Mouse (Mus musculus): ENCODE measurements around the gene Fmnl3.

DNA sequence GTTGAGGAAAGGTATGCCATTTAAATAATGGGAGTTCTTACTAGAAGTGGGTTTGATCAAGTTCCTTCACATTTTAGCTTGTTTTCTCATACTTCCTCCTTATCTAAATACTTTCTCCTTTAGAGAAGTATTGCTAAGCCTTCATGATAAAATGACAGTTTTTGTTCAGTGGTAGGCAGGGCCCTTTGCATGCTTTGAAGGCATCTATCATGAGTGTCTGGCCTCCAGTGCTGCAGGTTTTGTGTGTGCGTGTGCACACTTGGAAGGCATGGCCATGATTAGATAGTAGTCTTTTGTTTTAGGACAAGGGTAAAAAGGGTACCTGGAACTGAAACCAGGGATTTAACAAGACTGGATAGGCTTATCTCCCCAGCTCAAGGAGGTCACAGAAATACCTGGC is 26.2 kb upstream of the Fmnl3 start:
- TF ChIP-seq CTCF (IDR thresholded peaks at IDR 0.05; ENCODE audit: insufficient read depth, low read depth, low read length) (no peak), POLR2A (IDR thresholded peaks at IDR 0.05; ENCODE audit: insufficient read depth, low read depth, low read length) (no peak)
